Mouse (Mus musculus): Measurements from ENCODE around the gene Cstad.
A peak's percentile ranks its signal among the peaks of the same experiment; 100 is the strongest.

Gene Cstad

DNA sequence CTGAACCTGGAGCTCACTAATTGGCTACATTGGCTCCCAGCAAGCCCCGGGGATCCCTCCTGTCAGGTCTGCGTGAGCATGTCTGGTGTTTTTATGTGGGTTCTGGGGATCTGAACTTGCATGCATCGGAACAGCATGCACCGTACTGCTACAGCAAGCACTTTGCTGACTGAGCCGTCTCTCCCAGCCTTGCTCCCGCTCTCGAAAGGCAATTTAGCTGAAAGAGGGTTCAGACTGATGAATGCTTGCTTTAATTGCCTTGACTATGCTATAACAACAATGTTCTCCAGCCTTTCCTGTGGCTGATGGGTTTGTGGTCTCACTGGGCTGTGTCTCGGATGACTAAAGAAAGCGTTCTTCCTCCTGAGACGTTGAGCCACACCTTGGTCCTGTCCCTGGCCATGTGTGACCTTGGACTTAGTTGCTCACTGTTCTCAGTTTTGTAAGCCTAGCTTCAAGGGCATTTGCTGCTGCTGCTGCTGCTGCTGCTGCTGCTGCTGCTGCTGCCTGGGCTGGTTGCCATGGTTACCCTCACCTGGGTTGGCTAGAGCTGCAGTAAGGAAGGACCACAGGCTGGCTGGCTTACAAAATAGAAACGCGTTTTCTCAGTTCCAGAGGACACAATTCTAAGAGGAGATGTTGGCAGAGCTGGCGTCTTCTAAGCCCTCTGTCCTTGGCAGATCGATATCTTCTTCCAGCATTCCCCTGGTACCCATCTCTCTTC lies 34.4 kb downstream of the Cstad start:
- no peak for DNase-seq (ENCODE audit: low read depth)

DNA sequence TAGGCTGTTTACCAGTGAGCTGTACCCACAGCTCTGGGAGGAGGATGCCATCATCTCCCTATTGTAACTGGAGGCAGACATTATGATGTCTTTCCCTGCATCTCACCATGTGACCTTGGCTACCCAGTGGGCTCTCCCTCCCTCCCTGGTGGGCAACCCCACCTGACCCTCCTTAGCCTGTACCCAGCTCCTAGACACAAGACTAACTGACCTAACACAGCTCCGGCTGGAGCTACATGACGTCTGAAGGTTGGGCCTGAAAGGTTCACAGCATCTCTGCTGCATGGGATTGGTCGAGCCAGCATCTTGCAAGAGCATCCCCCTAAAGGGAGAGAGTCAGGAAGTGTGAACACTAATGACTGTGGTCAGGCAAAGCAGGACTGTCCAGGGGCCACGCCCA lies 35.0 kb downstream of the Cstad start:
- no peak for DNase-seq (ENCODE audit: low read depth)

DNA sequence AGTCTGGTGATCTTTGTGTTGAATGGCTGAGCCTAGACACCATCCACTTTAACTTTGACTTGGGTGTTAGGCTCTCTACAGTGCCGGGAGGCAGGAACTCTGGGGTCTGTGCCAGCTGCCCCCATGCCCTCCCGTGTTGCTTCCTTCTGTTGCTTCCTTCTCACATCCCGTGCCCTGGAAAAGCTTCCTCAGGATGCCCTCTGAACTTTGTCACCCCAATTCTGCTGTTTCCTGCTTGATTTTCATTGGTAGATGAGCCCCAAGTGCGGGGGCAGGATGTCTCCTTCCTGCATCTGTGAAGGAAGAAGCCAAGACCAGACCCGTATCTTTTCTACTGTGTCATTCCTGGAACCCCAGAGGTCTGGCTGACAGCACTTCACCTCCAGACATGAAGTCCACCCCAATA lies 41.4 kb downstream of the Cstad start:
- DNase-seq (ENCODE audit: low read depth): no peak

DNA sequence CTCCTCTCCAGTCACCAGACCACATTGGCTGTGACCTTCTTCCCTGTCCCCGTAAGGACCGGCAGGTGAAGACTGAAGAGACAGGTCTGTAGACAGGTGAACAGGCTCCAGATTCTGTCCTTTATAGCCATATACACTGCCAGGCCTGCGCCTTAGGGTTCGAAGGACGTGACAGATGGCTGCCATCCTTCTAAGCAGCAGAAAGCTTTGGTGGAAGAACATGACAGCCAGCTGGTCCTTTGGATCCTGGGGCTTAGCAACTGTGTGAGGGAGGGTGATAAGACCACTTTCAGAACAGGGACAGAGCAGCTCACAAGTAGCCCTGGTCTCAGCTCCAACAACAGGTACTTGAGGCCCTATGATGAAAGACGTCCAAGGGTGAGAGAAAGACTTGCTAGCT lies 43.2 kb downstream of the Cstad start:
- DNase-seq (ENCODE audit: low read depth): no peak

DNA sequence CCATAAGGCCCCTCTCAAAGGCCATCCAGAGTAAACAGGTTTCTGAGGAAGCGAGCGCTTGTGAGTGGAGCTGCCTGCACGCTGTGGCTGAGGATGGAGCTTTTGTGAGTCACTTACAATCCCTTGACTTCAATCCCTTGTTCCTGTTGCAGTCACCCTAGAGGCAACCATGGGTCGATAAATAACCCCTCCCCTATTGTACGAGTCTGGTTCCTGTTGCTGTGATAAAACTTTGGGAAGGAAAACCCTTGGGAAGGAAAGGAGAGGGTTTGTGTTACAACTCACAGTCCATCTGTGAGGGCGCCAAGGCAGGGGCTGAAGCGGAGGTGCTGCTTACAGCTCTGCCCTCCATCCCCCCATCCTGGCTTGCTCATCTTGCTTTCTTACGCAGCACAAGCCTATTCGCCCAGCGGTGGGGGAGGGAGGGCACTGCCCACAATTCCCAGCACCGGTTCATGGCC lies 45.2 kb downstream of the Cstad start:
- DNase-seq (ENCODE audit: low read depth): no peak

DNA sequence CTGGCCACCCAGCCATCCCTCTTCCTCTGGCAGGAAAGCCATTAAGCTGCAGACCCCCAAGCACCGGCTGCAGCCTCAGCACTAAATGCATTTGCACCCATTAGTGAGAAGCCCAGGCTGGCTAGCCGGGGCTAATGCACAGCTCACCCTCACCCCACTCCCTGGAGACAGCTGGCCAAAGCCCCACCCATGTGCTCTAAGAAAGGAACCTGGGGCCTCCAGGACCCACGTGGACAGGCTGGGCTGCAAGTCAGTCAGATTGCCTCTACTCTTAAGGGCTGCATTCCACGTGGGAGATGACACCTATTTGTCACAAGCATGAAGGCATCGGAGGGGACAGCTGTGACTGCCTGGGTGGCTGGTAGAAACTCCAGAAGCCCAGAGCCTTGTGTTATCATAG lies 48.0 kb downstream of the Cstad start:
- no peak for DNase-seq (ENCODE audit: low read depth)

DNA sequence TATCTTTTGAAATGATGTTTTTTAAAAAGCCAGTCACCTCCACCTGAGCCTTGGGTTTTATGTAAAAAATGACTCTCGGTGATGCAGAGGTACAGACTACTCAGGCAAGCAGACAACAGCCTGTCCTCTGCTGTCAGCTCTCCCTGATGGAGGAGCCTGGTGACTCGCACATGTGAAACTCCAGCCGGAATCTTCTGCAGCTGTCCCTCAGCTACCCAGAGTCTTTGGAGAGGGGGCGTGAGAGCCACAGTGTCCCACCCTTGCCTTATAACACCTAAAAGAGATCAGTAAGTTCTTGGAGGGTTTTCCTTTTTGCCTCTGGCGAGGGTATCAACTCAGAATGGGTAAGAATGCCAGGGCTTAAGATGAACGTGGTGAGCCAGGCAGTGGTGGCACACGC lies 48.6 kb downstream of the Cstad start:
- no peak for DNase-seq (ENCODE audit: low read depth)

DNA sequence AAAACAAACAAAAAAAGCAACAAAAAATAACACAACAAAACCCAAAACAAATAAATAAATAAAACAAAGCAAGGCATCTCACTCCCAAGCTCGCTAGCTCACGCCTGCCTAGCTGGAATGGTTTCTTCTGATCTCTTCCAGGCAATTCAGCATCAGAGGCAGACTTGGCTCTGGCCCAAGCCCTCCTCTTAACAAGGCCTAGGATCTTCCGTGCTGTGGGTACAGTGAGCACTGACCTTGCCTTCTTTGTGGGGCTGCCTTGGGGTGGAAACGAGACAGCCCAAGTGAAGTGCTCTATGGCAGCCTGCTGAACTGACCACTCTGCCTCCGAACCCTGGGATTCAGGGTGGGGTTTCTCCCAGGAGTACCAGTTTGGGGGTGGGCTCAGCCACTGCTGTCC lies 52.0 kb downstream of the Cstad start:
- DNase-seq (ENCODE audit: low read depth): no peak

DNA sequence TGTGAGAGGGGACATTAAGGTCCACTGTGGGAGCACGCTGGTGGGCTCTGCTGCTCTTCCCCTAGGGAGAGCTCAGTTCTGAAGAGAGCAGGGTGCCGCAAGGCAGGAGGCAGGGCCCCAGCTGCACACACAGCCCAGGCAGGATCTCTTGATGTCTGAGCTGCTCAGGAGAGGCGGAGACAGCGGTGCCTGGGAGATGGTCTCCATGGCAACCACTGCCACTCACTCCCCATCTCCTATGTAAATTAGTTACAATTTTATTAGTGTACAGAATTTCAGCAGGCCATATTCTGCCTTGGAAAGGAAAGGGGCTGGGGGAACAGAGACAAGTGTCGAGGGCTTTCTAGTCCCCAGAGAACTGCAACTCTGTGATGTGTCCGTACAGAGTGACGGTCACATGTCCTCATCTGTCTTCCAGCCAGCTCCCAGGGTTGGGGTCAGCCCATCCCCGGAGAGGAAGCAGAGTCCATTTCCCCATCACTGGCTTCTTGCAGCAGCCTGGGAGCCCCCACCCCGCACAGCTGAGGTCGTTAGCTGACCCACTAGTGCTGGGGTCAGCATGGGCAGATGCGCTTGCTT lies 52.6 kb downstream of the Cstad start:
- no peak for DNase-seq (ENCODE audit: low read depth)

DNA sequence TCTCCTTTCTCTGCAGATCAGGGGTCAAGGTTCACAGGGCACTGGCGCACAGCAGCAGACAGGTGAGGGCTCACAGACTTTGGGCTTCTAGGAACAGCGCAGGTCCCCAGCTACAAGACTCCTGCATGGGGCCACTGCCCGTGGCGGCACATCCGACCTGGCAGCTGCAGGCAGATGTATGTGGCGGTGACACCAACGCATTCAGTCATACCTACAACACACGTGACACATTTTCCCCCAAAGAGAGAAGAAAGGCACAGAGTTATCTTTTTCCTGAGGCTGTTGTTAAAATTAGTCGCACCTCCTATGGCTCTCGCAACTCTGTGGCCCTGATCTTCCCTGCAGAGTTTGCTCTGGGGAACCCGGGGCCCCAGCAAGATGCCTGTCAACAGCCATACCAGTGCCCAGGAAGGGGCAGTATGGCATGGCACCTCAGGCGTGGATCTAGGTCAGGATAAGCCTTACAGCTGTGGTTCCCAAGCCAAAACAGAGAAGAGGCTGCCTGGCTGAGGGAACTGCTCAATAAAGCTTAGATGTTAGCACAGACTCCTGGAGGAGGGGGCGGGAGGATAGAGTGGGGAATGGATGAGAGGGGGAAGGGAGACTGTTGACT lies 53.1 kb downstream of the Cstad start:
- DNase-seq (ENCODE audit: low read depth): no peak

DNA sequence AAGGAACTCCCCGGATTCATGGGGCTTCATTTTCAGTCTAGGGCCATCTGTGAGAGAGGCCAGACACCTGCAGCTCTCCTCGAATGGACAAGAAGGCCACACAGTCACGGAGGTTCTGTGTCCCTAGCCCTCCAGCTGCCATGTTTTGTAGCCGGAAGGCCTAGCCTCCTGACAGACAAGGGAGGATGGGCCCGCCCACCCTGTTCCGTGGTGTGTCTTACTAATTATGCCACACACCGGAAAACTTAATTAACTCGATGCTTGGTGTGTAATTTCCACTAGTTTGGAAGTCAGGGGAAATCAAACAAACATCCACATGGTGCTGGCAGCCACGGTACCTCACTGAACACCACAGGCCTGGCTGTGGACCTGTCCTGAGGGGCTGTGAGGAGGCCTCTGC lies 55.4 kb downstream of the Cstad start:
- no peak for DNase-seq (ENCODE audit: low read depth)

DNA sequence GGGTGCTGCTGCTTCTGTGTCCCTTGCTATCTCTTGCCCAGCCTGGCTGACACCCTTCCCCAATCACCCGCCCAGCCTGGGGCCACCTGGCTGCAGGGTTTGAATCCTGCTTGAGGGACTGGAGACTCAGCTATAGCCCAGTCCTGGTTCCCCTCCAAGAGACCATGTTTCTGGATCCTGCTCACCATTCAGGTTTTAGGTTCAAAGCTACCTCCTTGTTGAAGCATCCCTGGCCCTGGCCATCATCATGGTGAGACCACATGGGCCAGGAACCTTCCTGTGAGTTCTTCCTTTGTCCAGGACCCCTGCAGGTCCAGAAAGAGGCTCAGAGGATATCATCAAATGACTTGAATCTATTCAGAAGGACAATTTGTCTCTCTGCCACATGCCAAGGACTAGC lies 57.0 kb downstream of the Cstad start:
- DNase-seq (ENCODE audit: low read depth): no peak

DNA sequence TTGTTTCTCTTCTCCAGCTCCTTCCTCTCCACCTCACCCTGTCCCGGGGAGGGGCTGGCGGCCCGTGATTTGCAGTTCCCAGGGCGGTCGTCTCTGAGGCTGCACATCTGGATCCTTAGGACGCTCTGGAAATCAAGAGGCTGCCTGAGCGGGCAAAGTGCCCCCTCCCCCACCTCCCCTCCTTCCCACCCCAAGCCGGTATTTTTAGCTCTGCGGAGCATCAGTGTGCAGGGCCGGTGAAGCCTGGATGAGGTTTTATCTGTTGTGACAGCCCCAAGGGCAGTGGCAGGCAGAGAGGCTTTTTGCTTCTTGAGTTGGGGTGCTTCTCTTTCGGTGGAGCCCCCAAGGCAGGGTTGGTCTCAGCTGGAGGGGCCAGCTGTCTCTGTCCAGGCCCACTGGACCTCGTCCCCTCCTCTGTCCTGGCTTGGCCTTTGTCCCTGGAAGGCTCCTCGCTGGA lies 57.8 kb downstream of the Cstad start:
- DNase-seq (ENCODE audit: low read depth): no peak

DNA sequence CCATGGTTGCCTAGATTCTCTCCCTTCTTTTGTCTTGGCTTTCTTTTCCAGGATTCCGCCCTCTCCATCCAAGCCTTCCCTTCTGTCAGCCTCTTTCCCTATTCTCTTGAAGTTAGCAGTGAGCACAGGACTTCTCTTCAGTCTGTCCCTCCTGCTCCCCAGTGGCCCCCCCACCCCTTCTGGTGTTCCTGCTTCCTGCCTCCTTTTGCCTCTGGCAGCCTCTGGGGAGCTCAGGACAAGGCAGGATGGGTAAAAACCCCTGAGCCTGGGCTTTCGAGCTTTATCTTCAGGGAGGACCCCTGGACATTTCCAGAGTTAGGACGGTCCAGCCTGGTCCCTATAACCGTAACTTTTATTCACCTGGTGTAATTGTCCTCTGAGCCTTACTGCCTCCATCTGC lies 58.2 kb downstream of the Cstad start:
- no peak for DNase-seq (ENCODE audit: low read depth)

DNA sequence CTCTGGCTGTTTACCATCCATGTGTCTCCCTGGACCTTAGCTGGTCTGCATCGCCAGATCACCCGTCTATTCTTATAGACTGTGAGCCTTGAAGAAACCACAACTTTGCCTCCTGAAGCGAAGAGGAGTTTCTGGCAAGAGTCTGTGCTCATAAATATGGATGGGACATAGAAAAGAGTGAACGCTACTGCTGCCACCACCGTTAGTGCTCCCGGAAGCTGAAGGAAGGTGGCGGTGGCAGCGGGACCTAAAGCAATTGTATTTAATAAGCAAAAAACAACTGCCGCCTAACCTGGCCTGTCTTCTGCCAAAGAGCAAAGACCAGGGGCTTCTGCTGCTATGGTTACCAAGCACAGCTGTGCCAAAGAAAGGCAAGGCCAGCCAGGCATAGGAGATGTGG lies 59.3 kb downstream of the Cstad start:
- DNase-seq (ENCODE audit: low read depth): no peak

DNA sequence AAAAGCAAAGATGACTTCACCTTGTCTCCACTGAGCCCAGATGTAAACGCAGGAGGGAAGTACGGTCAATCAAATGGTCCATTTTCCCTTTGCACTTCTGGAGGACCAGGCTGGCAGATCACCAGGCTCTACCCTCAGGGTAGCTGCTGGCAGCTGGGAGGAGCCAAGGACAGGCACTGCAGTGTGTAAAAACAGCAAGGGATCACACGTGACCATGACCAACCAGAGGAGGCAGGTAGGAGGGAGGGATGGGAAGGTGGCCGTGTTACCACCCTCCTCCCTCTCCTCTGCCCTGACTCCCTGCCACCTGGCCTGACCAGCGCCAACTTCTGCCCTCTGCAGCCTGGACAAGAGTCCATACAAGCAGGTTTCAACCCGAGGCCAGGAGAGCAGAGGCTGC lies 59.7 kb downstream of the Cstad start:
- no peak for DNase-seq (ENCODE audit: low read depth)

DNA sequence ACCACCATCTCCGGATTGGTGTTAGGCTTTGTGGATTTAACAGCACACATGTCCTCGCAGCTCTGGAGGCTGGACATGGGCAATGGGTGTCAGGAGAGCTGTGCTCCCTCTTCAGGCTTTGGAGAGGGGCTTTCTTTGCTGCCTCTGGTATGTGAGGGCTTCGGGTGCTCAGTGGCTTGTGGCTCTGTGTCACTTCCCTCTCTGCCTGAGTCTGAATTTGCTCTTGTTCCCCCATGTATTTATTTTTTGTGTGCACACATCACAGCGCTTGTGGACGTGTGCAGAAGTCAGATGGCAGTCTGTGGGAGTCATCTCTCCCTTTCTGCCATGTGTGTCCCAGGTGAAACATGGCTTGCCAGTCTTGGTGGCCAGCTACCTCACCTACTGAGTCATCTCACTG lies 60.9 kb downstream of the Cstad start:
- no peak for DNase-seq (ENCODE audit: low read depth)

DNA sequence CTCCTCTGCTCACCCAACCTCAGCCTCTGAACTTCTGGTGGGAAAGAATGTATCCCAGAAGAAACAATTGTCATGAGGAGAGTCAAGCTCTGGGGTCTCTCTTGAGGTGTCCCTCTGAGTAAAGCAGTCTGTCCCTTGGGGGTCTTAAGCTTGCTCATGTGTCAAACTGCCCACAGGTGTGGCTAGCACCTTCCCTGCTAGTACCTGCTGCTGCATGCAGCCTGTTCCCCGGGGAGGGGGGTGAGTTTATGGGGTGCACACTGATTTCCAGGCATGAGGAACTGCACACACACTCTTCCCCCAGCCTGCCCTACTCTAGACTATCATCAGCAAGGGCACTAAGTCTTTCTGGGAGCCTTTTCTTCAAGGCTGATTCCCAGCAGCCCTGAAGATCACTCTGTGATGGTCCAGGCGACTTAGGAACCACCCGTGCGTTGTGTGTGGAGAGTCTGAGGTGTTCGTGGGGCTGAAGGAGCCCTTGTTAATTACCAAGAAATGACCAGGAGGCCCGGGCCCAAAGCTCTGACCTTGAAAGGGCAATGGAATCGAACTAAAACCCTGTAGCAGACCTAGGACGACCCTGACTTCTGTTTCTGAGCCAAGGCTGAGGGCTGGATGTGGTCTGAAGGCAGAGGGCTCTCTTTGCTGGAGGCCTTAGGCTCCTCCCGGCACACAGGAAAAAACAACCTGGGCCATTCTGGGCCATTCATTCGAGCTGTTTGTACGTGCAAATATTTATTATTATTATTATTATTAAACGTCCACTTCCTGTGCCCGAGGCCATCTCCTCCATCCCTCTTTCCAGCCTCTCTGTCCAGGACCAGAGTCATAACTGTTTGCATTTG lies 62.1 kb downstream of the Cstad start:
- no peak for DNase-seq (ENCODE audit: low read depth)

DNA sequence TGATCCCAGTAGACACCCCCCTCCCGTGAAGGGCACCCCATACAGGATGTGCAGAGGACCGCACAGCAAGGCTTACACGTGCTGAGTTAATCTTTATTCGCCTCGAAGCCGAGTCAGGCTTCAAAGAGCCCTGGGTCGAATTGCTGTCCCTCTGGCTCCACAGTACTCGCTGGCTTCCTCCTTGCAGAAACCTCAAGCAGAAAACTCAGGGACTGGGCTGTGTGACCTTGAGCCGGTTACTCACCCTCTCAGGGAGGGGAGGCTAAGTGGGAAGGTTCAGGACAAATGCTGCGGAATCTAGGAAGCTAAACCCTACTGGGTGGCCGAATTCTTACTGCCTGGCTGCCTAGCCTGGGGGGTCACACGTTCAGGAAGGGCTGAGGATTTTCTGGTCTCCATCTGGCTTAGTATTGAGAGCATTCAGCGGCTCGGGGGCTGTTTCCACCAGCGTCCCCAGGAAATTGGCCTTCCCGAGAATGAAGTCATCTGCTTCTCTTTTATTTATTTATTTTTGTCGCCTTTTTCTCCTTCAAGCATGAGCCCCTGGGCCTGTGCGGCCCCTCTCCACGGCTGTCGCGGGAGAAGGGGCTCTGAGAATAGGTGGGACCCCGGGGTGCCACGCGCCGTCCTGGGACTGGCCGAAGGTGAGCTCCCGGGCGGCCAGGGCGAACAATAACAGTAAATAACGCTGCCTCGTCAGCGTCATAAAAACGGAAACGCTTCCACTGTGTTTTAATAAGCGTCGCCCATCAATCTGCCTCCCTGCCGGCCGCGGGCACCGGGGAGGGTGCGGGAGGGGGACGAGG lies 63.0 kb downstream of the Cstad start:
- peak; percentile 37 for DNase-seq (ENCODE audit: low read depth)

DNA sequence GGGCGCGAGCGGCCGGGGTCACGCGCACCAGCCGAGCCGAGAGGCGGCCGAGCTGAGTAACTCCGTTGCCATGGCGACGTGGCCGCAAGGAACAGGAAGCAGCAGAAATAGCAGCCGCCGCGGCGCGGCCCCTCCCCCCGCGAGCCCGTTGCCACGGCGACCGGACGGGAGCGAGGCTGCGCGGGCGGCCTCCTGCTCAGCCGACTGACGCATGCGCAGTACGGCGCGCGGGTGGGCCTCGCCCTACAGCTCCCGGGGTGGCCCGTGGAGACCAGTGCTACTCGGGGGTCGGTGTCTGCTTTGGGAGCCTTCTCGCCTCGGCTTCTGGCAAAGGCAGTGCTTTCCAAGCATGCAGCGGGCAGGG lies 63.6 kb downstream of the Cstad start:
- DNase-seq (ENCODE audit: low read depth): peak; percentile 95
